Mouse (Mus musculus): ENCODE data around the gene Mcf2l. TPM values are rescaled to one million over a fixed set of nuclear protein-coding genes. Genes with fewer than 3 reads are reported as not detected.

Mcf2l gene
- polyA plus RNA-seq, 1 experiment from 2014 or later = 22.4 TPM

- peaks cover 15% of the 10 kb centered on the region for H3K4me1 ChIP-seq (ENCODE audit: control insufficient read depth, insufficient read depth, low read length)
- no peak overlapping the region; the same call in 1 of the 2 replicates for H3K27ac ChIP-seq (ENCODE audit: low read depth, low read length)
- H3K4me2 ChIP-seq (replicated peaks; ENCODE audit: low read depth, low read length) = peak overlapping the region; percentile 84
- H3K27me3 ChIP-seq (ENCODE audit: control insufficient read depth, insufficient read depth, low read length) = no peaks in the 10 kb centered on the region
- no peaks in the 10 kb centered on the region for H3K36me3 ChIP-seq (ENCODE audit: control insufficient read depth, insufficient read depth, low read length)
- ATAC-seq (ENCODE audit: low FRiP score, low TSS enrichment) = peak; percentile 41; the same call in 1 of the 2 replicates
- peak overlapping the region; percentile 41 for H3K4me3 ChIP-seq (ENCODE audit: low read length)
- H3K9ac ChIP-seq (ENCODE audit: low read depth, low read length) = peak overlapping the region; percentile 65
- WGBS = 14% methylated on average over 37 of the region's 42 CpGs
- H3K9me3 ChIP-seq (ENCODE audit: control insufficient read depth, low read length) = no peaks in the 10 kb centered on the region
Measured at GRCm38 (mm10) chr8:12915187-12916006, 41.8 kb downstream of the Mcf2l start.

- peaks cover 15% of the 10 kb centered on the region for H3K4me1 ChIP-seq (ENCODE audit: control insufficient read depth, insufficient read depth, low read length)
- no peaks in the 10 kb centered on the region for H3K36me3 ChIP-seq (ENCODE audit: control insufficient read depth, insufficient read depth, low read length)
- H3K4me3 ChIP-seq (ENCODE audit: low read length) = peak overlapping the region; percentile 41
- no peaks in the 10 kb centered on the region for H3K27me3 ChIP-seq (ENCODE audit: control insufficient read depth, insufficient read depth, low read length)
- H3K27ac ChIP-seq (ENCODE audit: low read depth, low read length) = no peak overlapping the region
- peak overlapping the region; percentile 65; the same call in 1 of the 2 replicates for H3K9ac ChIP-seq (ENCODE audit: low read depth, low read length)
- ATAC-seq (ENCODE audit: low FRiP score, low TSS enrichment) = no peak
- WGBS = 62% methylated on average over 16 of the region's 16 CpGs
- no peaks in the 10 kb centered on the region for H3K9me3 ChIP-seq (ENCODE audit: control insufficient read depth, low read length)
- peak overlapping the region; percentile 84 for H3K4me2 ChIP-seq (replicated peaks; ENCODE audit: low read depth, low read length)
Measured at GRCm38 (mm10) chr8:12916156-12916900, 42.7 kb downstream of the Mcf2l start.

GRCm38 (mm10) chr8:12917029-12917428 lies 43.4 kb downstream of the Mcf2l start:
- H3K27ac ChIP-seq (ENCODE audit: low read depth, low read length) = no peak overlapping the region
- H3K4me3 ChIP-seq (ENCODE audit: low read length) = no peak overlapping the region
- no peaks in the 10 kb centered on the region for H3K9me3 ChIP-seq (ENCODE audit: control insufficient read depth, low read length)
- no peak overlapping the region for H3K9ac ChIP-seq (ENCODE audit: low read depth, low read length)
- H3K36me3 ChIP-seq (ENCODE audit: control insufficient read depth, insufficient read depth, low read length) = no peaks in the 10 kb centered on the region
- no peak for ATAC-seq (ENCODE audit: low FRiP score, low TSS enrichment)
- no peak overlapping the region for H3K4me2 ChIP-seq (replicated peaks; ENCODE audit: low read depth, low read length)
- WGBS = 88% methylated on average over 3 of the region's 3 CpGs
- no peaks in the 10 kb centered on the region for H3K27me3 ChIP-seq (ENCODE audit: control insufficient read depth, insufficient read depth, low read length)
- peaks cover 8% of the 10 kb centered on the region for H3K4me1 ChIP-seq (ENCODE audit: control insufficient read depth, insufficient read depth, low read length)

- H3K9ac ChIP-seq (ENCODE audit: low read depth, low read length) = no peak overlapping the region
- no peak overlapping the region for H3K4me3 ChIP-seq (ENCODE audit: low read length)
- no peaks in the 10 kb centered on the region for H3K27me3 ChIP-seq (ENCODE audit: control insufficient read depth, insufficient read depth, low read length)
- no peak for ATAC-seq (ENCODE audit: low FRiP score, low TSS enrichment)
- no peak overlapping the region for H3K4me2 ChIP-seq (replicated peaks; ENCODE audit: low read depth, low read length)
- no peaks in the 10 kb centered on the region for H3K9me3 ChIP-seq (ENCODE audit: control insufficient read depth, low read length)
- H3K27ac ChIP-seq (ENCODE audit: low read depth, low read length) = no peak overlapping the region
- 86% methylated on average over 4 of the region's 4 CpGs for WGBS
- H3K4me1 ChIP-seq (ENCODE audit: control insufficient read depth, insufficient read depth, low read length) = peaks cover 3% of the 10 kb centered on the region; the same call in 1 of the 2 replicates
- no peaks in the 10 kb centered on the region for H3K36me3 ChIP-seq (ENCODE audit: control insufficient read depth, insufficient read depth, low read length)
Measured at GRCm38 (mm10) chr8:12917831-12918230, 44.2 kb downstream of the Mcf2l start.

- no peak for ATAC-seq (ENCODE audit: low FRiP score, low TSS enrichment)
- Histone ChIP-seq H3K36me3 (ENCODE audit: control insufficient read depth, insufficient read depth, low read length) (no peaks in the 10 kb centered on the region), H3K27me3 (ENCODE audit: control insufficient read depth, insufficient read depth, low read length) (no peaks in the 10 kb centered on the region), H3K9me3 (ENCODE audit: control insufficient read depth, low read length) (no peaks in the 10 kb centered on the region), H3K4me3 (ENCODE audit: low read length) (no peak overlapping the region), H3K27ac (ENCODE audit: low read depth, low read length) (no peak overlapping the region), H3K4me1 (ENCODE audit: control insufficient read depth, insufficient read depth, low read length) (peaks cover under 1% of the 10 kb centered on the region; the same call in 1 of the 2 replicates), H3K4me2 (replicated peaks; ENCODE audit: low read depth, low read length) (no peak overlapping the region), H3K9ac (ENCODE audit: low read depth, low read length) (no peak overlapping the region)
- WGBS = 74% methylated on average over 4 of the region's 4 CpGs
Measured at GRCm38 (mm10) chr8:12920599-12920998, 47.0 kb downstream of the Mcf2l start.

- ATAC-seq (ENCODE audit: low FRiP score, low TSS enrichment) = no peak
- Histone ChIP-seq H3K4me3 (ENCODE audit: low read length) (no peak overlapping the region), H3K9ac (ENCODE audit: low read depth, low read length) (no peak overlapping the region), H3K4me1 (ENCODE audit: control insufficient read depth, insufficient read depth, low read length) (peaks cover 21% of the 10 kb centered on the region), H3K36me3 (ENCODE audit: control insufficient read depth, insufficient read depth, low read length) (no peaks in the 10 kb centered on the region), H3K4me2 (replicated peaks; ENCODE audit: low read depth, low read length) (no peak overlapping the region), H3K27me3 (ENCODE audit: control insufficient read depth, insufficient read depth, low read length) (no peaks in the 10 kb centered on the region), H3K9me3 (ENCODE audit: control insufficient read depth, low read length) (no peaks in the 10 kb centered on the region), H3K27ac (ENCODE audit: low read depth, low read length) (no peak overlapping the region)
- 72% methylated on average over 8 of the region's 8 CpGs for WGBS
Measured at GRCm38 (mm10) chr8:12925051-12925450, 51.4 kb downstream of the Mcf2l start.

- 22% methylated on average over 13 of the region's 13 CpGs for WGBS
- Histone ChIP-seq H3K4me2 (replicated peaks; ENCODE audit: low read depth, low read length) (peak overlapping the region; percentile 4), H3K27ac (ENCODE audit: low read depth, low read length) (peak overlapping the region; percentile 65), H3K36me3 (ENCODE audit: control insufficient read depth, insufficient read depth, low read length) (no peaks in the 10 kb centered on the region), H3K27me3 (ENCODE audit: control insufficient read depth, insufficient read depth, low read length) (no peaks in the 10 kb centered on the region), H3K4me3 (ENCODE audit: low read length) (no peak overlapping the region), H3K4me1 (ENCODE audit: control insufficient read depth, insufficient read depth, low read length) (peaks cover 29% of the 10 kb centered on the region), H3K9me3 (ENCODE audit: control insufficient read depth, low read length) (no peaks in the 10 kb centered on the region), H3K9ac (ENCODE audit: low read depth, low read length) (no peak overlapping the region)
- peak; percentile 17; the same call in 1 of the 2 replicates for ATAC-seq (ENCODE audit: low FRiP score, low TSS enrichment)
Measured at GRCm38 (mm10) chr8:12925941-12926381, 52.4 kb downstream of the Mcf2l start.

- Histone ChIP-seq H3K36me3 (ENCODE audit: control insufficient read depth, insufficient read depth, low read length) (no peaks in the 10 kb centered on the region), H3K9ac (ENCODE audit: low read depth, low read length) (no peak overlapping the region), H3K4me3 (ENCODE audit: low read length) (no peak overlapping the region), H3K27me3 (ENCODE audit: control insufficient read depth, insufficient read depth, low read length) (no peaks in the 10 kb centered on the region), H3K4me1 (ENCODE audit: control insufficient read depth, insufficient read depth, low read length) (peaks cover 43% of the 10 kb centered on the region), H3K27ac (ENCODE audit: low read depth, low read length) (no peak overlapping the region), H3K9me3 (ENCODE audit: control insufficient read depth, low read length) (no peaks in the 10 kb centered on the region), H3K4me2 (replicated peaks; ENCODE audit: low read depth, low read length) (0 out of 2 replicates have a peak overlapping the region, but pooled peaks have one; percentile 4)
- ATAC-seq (ENCODE audit: low FRiP score, low TSS enrichment) = peak; percentile 53; the same call in 1 of the 2 replicates
- WGBS = 53% methylated on average over 7 of the region's 7 CpGs
Measured at GRCm38 (mm10) chr8:12927204-12927983, 53.8 kb downstream of the Mcf2l start.
